Mouse (Mus musculus) ES-E14 (cell line): ENCODE results near the gene 5730596B20Rik.

Source experiments
- CHD2 ChIP-seq: IDR thresholded peaks from 2 replicates; pipeline ENCODE4 v1.6.1; 2014; ENCODE audit warnings: mild to moderate bottlenecking, low read depth, low read length, inconsistent platforms
- HCFC1 ChIP-seq: IDR thresholded peaks from 2 replicates; pipeline ENCODE4 v1.6.1; 2012; ENCODE audit warnings: low read length, inconsistent platforms, borderline replicate concordance; ENCODE audit not compliant: insufficient read depth
- MAFK ChIP-seq: IDR thresholded peaks from 2 replicates; pipeline ENCODE4 v1.6.1; 2014; ENCODE audit warnings: mild to moderate bottlenecking, low read depth, low read length, inconsistent platforms; ENCODE audit not compliant: insufficient read depth

DNA sequence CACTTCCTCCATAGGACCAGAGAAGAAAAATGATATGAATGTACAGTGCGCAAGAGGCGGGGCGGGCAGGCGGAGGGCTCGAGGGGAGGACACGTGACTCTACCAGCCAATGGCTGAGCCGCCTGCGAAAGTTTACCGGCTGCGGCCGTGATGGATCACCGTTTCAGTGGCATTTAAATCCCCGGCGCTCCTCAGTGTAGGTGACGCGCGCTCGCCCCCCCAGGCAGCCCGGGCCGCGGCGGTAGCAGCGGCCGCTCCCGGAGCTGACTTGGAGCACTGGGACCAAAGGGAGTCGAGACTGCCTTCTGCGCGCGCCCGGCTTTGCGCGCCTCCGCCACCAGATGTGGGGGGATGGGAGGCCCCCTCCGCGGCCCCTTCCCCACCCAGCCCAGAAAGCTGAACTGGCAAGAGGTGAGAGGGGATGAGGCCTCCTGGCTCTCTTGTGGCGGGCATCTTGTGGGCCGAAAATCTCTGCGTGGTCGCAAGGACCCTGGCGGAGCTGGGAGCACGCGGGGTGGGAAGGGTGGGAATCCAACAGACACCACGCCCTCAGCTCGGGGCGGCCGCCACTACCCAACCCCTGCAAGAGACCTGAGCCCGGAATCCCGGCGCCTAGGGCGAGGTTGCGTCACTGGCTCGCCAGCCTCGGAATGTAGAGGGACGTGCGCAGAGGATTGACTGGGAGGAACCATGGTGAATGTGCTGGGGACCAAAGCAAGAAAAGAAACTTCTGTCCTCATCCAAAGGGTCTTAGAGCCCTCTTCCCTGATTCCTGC lies 18.8 kb upstream of the 5730596B20Rik start, which contains the start of gene Hoxa1:
- TF ChIP-seq CHD2: no peak
- no peak; the same call in 1 of the 2 replicates for TF ChIP-seq HCFC1
- no peak for TF ChIP-seq MAFK
